Mouse (Mus musculus): ENCODE measurements around the gene 4930426L09Rik.

DNA sequence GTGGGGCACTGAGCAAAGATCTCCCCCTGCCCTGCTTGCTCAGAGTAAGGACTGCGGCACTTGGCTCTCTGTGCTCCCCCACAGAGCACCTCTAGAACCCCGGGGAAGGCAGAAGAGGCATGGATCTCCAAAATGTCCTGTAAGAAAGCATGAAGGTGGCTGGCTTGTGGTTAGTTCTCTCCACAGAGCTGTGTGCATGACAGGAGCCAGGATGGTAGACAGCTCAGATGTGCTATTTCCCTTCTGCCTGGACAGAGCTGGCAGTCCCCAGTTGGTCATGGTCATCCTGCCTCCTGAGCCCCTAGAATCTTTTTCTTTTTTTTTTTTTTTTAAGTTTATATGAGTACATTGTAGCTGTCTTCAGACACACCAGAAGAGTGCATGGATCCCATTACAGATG is 27.7 kb upstream of the 4930426L09Rik start:
- no peak for TF ChIP-seq CTCF (IDR thresholded peaks at IDR 0.05; ENCODE audit: control insufficient read depth, insufficient read depth, low read length)
- no peak for TF ChIP-seq POLR2A (IDR thresholded peaks at IDR 0.05; ENCODE audit: borderline replicate concordance, control insufficient read depth, low read depth, low read length)

Data from bone marrow, adult 2 months (tissue).